Mouse (Mus musculus) neutrophil, adult 83 days (primary cell): Measurements from ENCODE around the gene Ndufaf2. TPM values are rescaled to one million over a fixed set of nuclear protein-coding genes. Genes with fewer than 3 reads are reported as not detected.

Source experiments
- total RNA-seq, 2 experiments: library from RNA; stranded (reverse); gene quantifications; one replicate each; pipeline ENCODE4 v1.2.4; 2023

Gene Ndufaf2
- total RNA-seq = 1 to 10 TPM; 2.9 to 3.7 TPM

DNA sequence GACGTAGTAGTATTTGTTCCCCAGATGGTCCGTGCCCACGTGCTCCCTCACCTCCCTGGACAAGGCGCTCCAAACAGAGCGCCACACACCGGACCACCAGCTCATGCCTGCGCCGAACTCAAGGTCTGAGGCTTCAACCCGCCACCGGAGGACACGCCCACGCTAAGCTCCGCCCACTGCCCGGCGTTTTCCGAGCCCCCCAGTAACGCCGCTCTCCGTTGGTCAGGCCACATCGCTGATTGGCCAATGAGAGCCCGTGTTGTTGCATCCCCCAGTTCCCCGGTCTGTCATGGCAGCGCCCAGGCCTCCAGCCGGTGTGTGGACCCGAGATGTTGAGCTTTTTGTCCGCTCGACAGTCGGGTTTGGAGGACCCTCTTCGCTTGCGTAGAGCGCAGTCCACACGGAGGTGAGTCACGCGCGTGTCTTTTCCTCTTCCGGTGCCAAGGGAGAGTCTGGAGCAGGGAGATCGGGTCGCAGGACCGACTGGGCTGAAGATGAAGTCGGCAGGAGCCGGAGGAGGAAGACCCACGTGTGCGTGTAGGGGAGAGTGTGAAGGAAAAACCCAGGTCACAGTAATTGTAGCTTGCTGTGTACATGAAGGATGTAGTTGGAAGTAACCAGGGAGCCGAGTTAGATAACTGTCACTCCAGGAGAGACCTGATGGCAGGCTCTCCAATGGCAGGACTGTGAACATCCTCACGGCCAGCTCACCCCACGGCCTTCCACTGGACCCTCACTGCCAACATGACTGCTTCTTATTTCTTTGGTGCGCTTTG, at the start of gene Ndufaf2, which contains the start of gene Ercc8:
TSS of gene Ndufaf2 (minus strand) at position 159 of the 776 bp plus-strand sequence.
TSS of gene Ercc8 (plus strand) at position 267 of the 776 bp plus-strand sequence.

GRCm38 (mm10) chr13:108044222-108044941, 114.0 kb downstream of the Ndufaf2 start, which contains the start of gene Smim15:
Smim15 (plus strand) TSS chr13:108044446.

Other genes starting within 250 kb of the Ndufaf2 start
- gene Smim15, start 114.2 kb downstream of the Ndufaf2 start, total RNA-seq = 10 to 100 TPM; 22.0 to 25.2 TPM
- gene Ercc8, start 108 bp upstream of the Ndufaf2 start, total RNA-seq = 1 to 10 TPM; 6.6 to 8.0 TPM
- gene Elovl7, start 55.8 kb upstream of the Ndufaf2 start, total RNA-seq = 1 to 10 TPM; 5.2 to 5.7 TPM
- 10 to 100 TPM; 46.5 to 49.1 TPM for gene Depdc1b, start 157.7 kb upstream of the Ndufaf2 start, total RNA-seq